Mouse (Mus musculus) heart, embryonic 13.5 days (tissue): ENCODE data around the gene Mob2. TPM values are rescaled to one million over a fixed set of nuclear protein-coding genes. Genes with fewer than 3 reads are reported as not detected.

ENCODE experiments used
- ATAC-seq: fragments of 200-750 bp; cut with Nextera tagmentation; 2 replicates; pipeline ENCODE4 v1.8.0; 2017; ENCODE audit warnings: moderate TSS enrichment; ENCODE audit not compliant: insufficient number of reproducible peaks, low FRiP score, low TSS enrichment; ENCODE audit errors: extremely low read depth
- H3K27ac ChIP-seq: fragments of 300-500 bp; sonication (generic); replicated peaks from 2 replicates; pipeline ENCODE4 v1.5.1; 2015; ENCODE audit warnings: moderate library complexity, mild to moderate bottlenecking, inconsistent platforms
- H3K27me3 ChIP-seq: fragments of 300-500 bp; sonication (generic); replicated peaks from 2 replicates; pipeline ENCODE4 v1.6.1; 2015; ENCODE audit warnings: mild to moderate bottlenecking, inconsistent platforms
- H3K36me3 ChIP-seq: fragments of 300-500 bp; sonication (generic); 2 replicates; pipeline ENCODE4 v1.6.1; 2015; ENCODE audit warnings: mild to moderate bottlenecking, inconsistent platforms
- H3K4me1 ChIP-seq: fragments of 300-500 bp; sonication (generic); 2 replicates; pipeline ENCODE4 v1.6.1; 2015; ENCODE audit warnings: inconsistent platforms
- H3K4me2 ChIP-seq: fragments of 300-500 bp; sonication (generic); 2 replicates; pipeline ENCODE4 v1.6.1; 2015; ENCODE audit warnings: inconsistent platforms, mild to moderate bottlenecking, moderate library complexity
- H3K4me3 ChIP-seq: fragments of 300-500 bp; sonication (generic); 2 replicates; pipeline ENCODE4 v1.5.1; 2015; ENCODE audit warnings: moderate library complexity, mild to moderate bottlenecking, inconsistent platforms
- H3K9ac ChIP-seq: fragments of 300-500 bp; sonication (generic); 2 replicates; pipeline ENCODE4 v1.6.1; 2015; ENCODE audit warnings: inconsistent platforms, mild to moderate bottlenecking, moderate library complexity
- H3K9me3 ChIP-seq: fragments of 300-500 bp; sonication (generic); 2 replicates; pipeline ENCODE4 v1.6.1; 2016; ENCODE audit warnings: inconsistent platforms
- WGBS: fragments of 180-500 bp; shearing (Covaris S2); methylation state at CpG from one replicate; pipeline ENCODE4 v1.1.7; 2015; ENCODE audit warnings: mixed read lengths; 5-methylcytosine and 5-hydroxymethylcytosine counted together
- polyA plus RNA-seq: library from polyadenylated mRNA; unstranded; fragments of >200 nt; fragmentation: Nextera tagmentation; extraction: Ambion mirVana; gene quantifications from 2 replicates; pipeline ENCODE4 v1.2.1, GENCODE M21; 2015

Gene Mob2
- polyA plus RNA-seq: 42.8 and 48.4 TPM in 2 replicates

DNA sequence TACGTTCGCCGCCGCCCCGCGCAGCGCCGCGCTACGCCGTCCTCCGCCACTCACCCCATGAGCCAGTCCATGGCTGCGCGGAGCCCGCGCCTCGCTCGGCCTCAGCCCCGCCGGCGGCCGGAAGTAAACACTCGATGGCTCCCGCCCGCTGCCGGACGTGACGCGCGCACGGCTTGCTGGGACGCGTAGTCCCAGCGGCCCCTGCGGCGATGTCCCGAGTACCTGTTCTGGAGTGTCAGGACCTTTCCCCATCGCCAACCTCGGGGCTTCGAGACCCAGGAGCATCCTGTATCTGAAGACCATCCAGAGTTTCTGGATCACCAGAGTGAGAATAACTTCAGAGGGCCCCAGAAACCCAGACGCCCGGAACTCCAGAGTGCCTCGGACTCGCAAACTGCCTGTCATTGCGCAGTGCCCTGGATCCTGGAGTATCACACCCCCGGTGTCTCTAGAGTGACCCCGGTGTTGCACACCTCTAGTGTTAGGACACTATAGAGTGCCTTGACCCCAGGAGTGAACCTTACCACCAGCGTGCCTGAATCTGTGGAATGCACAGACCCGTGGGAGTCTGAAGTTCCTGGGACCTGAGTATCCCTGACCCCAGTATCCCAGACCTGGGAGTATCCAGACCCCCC is at the start of gene Mob2:
Gene Mob2 (minus strand): TSS at position 135 of the 635 bp plus-strand sequence.
- Histone ChIP-seq H3K4me2 (peak within 1 kb of the TSS; percentile 85), H3K36me3 (peaks cover 11% of the 10 kb centered on the region; the same call in 1 of the 2 replicates), H3K27ac (peak within 1 kb of the TSS; percentile 80), H3K4me1 (peaks cover 38% of the 10 kb centered on the region), H3K9ac (peak within 1 kb of the TSS; percentile 97), H3K4me3 (peak within 1 kb of the TSS; percentile 93), H3K27me3 (peaks cover 17% of the 10 kb centered on the region), H3K9me3 (no peaks in the 10 kb centered on the region)
- ATAC-seq: peak; percentile 90
- under 1% methylated on average over 49 of the region's 49 CpGs for WGBS

GRCm38 (mm10) chr7:142104747-142105146 is 43.9 kb upstream of the Mob2 start:
- Histone ChIP-seq H3K4me2 (no peak overlapping the region), H3K4me3 (no peak overlapping the region), H3K27ac (no peak overlapping the region), H3K4me1 (no peaks in the 10 kb centered on the region), H3K9me3 (no peaks in the 10 kb centered on the region), H3K9ac (no peak overlapping the region), H3K36me3 (no peaks in the 10 kb centered on the region), H3K27me3 (peaks cover 14% of the 10 kb centered on the region)
- WGBS: 49% methylated on average over 5 of the region's 5 CpGs
- no peak for ATAC-seq

- Histone ChIP-seq H3K27me3 (peaks cover 49% of the 10 kb centered on the region), H3K4me1 (peaks cover 28% of the 10 kb centered on the region), H3K9ac (no peak overlapping the region), H3K36me3 (no peaks in the 10 kb centered on the region), H3K9me3 (no peaks in the 10 kb centered on the region), H3K4me2 (no peak overlapping the region), H3K27ac (no peak overlapping the region), H3K4me3 (no peak overlapping the region)
- WGBS: 8% methylated on average over 9 of the region's 9 CpGs
- no peak for ATAC-seq
Observed at GRCm38 (mm10) chr7:142097776-142098175, 36.9 kb upstream of the Mob2 start.

DNA sequence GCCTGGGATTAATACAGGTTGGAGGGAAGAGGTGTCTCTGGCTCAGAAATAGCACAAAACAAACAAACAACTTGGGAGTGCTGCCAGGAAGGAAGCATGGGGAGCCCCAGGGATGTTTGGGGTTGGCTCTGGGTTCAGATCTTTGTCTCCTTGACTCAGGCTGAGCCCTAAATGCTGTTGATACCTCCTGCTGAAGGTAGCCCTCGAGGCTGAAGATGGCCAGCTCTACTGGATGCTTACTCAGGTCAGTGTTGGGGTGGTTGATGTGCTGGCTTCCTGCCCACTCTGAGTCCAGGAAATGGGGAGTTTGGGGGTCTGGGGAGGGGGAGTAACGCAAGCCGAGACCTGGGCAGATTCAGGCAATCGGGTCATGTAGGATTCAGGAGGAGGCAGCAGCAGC is 35.8 kb upstream of the Mob2 start:
- Histone ChIP-seq H3K9ac (no peak overlapping the region), H3K4me3 (no peak overlapping the region), H3K27me3 (peaks cover 49% of the 10 kb centered on the region), H3K36me3 (no peaks in the 10 kb centered on the region), H3K27ac (no peak overlapping the region), H3K4me2 (no peak overlapping the region), H3K9me3 (no peaks in the 10 kb centered on the region), H3K4me1 (peaks cover 39% of the 10 kb centered on the region)
- 58% methylated on average over 4 of the region's 4 CpGs for WGBS
- no peak for ATAC-seq

GRCm38 (mm10) chr7:142095183-142095931 is 34.5 kb upstream of the Mob2 start, which contains the start of gene Dusp8:
Gene Dusp8 (minus strand): TSS chr7:142095843.
- Histone ChIP-seq H3K4me3 (peak within 1 kb of the TSS; percentile 88), H3K9me3 (no peaks in the 10 kb centered on the region), H3K36me3 (no peaks in the 10 kb centered on the region), H3K4me1 (peaks cover 52% of the 10 kb centered on the region), H3K27me3 (peaks cover 46% of the 10 kb centered on the region), H3K9ac (peak within 1 kb of the TSS; percentile 97), H3K27ac (peak within 1 kb of the TSS; percentile 86), H3K4me2 (peak within 1 kb of the TSS; percentile 97)
- peak; percentile 91 for ATAC-seq
- WGBS: under 1% methylated on average over 60 of the region's 63 CpGs

DNA sequence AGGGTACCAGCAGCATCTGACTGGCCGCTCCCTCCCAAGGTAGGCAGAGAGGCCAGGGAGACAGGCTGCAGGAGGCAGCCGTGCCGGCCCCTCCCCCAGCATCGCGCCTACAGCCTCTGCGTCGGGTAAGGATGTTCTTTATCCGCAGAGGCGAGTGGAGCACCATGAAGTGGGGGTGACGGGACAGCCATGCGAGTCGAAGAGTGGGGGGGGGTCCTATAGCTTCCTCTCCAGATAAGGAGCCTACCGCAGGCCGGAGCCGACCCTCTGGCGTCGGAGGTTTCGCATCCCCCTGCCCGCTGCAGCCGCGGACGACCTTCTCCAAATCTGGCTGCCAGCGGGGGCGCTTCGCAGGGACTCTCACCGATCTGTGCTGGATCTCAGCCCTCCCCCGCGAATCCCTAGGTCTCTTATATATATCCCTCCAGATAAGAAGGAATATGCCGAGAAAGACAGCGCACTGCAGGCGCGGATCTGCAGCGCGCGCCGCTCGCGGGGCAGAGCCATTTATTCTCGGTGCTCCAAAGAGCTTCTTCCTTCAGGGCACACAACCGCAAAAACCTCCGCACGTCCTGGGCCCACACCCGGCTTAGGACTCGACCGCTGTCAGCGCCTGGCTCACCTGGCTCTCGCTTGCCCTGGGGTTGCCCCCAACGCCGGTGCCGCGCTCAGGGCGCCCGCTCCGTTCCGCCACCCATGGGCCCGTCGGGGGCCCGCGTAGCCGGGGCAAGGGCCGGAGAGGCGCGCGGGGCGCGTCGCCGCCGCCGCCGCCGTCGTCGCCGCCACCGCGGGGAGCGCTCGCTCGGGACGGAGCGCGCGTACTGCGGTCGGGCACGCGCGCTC is 33.7 kb upstream of the Mob2 start:
- Histone ChIP-seq H3K36me3 (no peaks in the 10 kb centered on the region; the same call in 1 of the 2 replicates), H3K4me3 (peak overlapping the region; percentile 88), H3K4me2 (peak overlapping the region; percentile 97), H3K4me1 (peaks cover 60% of the 10 kb centered on the region), H3K27ac (peak overlapping the region; percentile 86), H3K27me3 (peaks cover 37% of the 10 kb centered on the region), H3K9ac (peak overlapping the region; percentile 97), H3K9me3 (no peaks in the 10 kb centered on the region)
- under 1% methylated on average over 89 of the region's 89 CpGs for WGBS
- no peak; the same call in 1 of the 2 replicates for ATAC-seq

- peak overlapping the region; percentile 97 for H3K9ac ChIP-seq
Observed at GRCm38 (mm10) chr7:142093696-142094240, 32.9 kb upstream of the Mob2 start.

GRCm38 (mm10) chr7:142092991-142093390 is 32.1 kb upstream of the Mob2 start:
- H3K9me3 ChIP-seq: no peaks in the 10 kb centered on the region
- no peak overlapping the region for H3K27ac ChIP-seq
- H3K9ac ChIP-seq: peak overlapping the region; percentile 97
- peaks cover 76% of the 10 kb centered on the region for H3K4me1 ChIP-seq
- WGBS: 33% methylated on average over 1 of the region's 1 CpGs
- H3K36me3 ChIP-seq: peaks cover 8% of the 10 kb centered on the region
- peak overlapping the region; percentile 97 for H3K4me2 ChIP-seq
- peak overlapping the region; percentile 88 for H3K4me3 ChIP-seq
- ATAC-seq: no peak
- H3K27me3 ChIP-seq: peaks cover 31% of the 10 kb centered on the region

More at GRCm38 (mm10) chr7:142093696-142094240, 32.9 kb upstream of the Mob2 start:
- Histone ChIP-seq H3K4me1 (peaks cover 68% of the 10 kb centered on the region), H3K4me2 (peak overlapping the region; percentile 97), H3K27ac (no peak overlapping the region), H3K4me3 (peak overlapping the region; percentile 88), H3K36me3 (no peaks in the 10 kb centered on the region; the same call in 1 of the 2 replicates), H3K9me3 (no peaks in the 10 kb centered on the region), H3K27me3 (peaks cover 30% of the 10 kb centered on the region)
- no peak for ATAC-seq
- WGBS: 36% methylated on average over 6 of the region's 6 CpGs

DNA sequence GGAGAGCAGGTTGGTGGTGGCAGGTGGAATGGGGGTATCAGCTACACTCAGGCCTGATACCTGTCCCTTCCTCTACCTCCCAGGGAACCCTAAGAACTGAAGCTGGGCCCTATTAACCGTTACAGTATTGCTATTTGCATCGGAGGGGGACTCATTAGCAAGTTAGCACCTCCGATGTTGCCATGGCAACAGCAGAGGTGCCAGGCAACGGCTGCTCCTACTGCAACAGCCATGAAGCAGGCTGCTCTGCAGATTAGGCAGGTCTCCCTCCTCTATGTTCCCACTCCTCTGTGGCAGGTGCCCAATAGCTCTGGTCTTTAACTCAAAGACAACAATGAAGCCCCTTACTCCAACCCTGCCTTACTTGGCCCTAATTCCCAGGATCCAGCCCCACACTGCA is 31.0 kb upstream of the Mob2 start:
- 12% methylated on average over 4 of the region's 4 CpGs for WGBS
- H3K4me2 ChIP-seq: peak overlapping the region; percentile 97
- peaks cover 82% of the 10 kb centered on the region for H3K4me1 ChIP-seq
- H3K27me3 ChIP-seq: peaks cover 22% of the 10 kb centered on the region
- no peaks in the 10 kb centered on the region for H3K9me3 ChIP-seq
- no peak for ATAC-seq
- peak overlapping the region; percentile 97; the same call in 1 of the 2 replicates for H3K9ac ChIP-seq
- H3K36me3 ChIP-seq: peaks cover 19% of the 10 kb centered on the region
- peak overlapping the region; percentile 88; the same call in 1 of the 2 replicates for H3K4me3 ChIP-seq
- no peak overlapping the region for H3K27ac ChIP-seq

GRCm38 (mm10) chr7:142089648-142090447 is 29.0 kb upstream of the Mob2 start:
- peaks cover 37% of the 10 kb centered on the region for H3K36me3 ChIP-seq
- WGBS: 38% methylated on average over 17 of the region's 17 CpGs
- H3K4me1 ChIP-seq: peaks cover 94% of the 10 kb centered on the region
- no peaks in the 10 kb centered on the region for H3K9me3 ChIP-seq
- H3K27ac ChIP-seq: peak overlapping the region; percentile 71
- peak overlapping the region; percentile 18 for H3K4me2 ChIP-seq
- ATAC-seq: no peak
- peak overlapping the region; percentile 58 for H3K9ac ChIP-seq
- H3K4me3 ChIP-seq: no peak overlapping the region
- peaks cover 8% of the 10 kb centered on the region for H3K27me3 ChIP-seq
